Mouse (Mus musculus) stomach, embryonic 14.5 days (tissue): Measurements from ENCODE around the gene Olfr525. TPM values are rescaled to one million over a fixed set of nuclear protein-coding genes. Genes with fewer than 3 reads are reported as not detected.

Experiments
- ATAC-seq: fragments of 200-750 bp; cut with Nextera tagmentation; 2 replicates; pipeline ENCODE4 v1.8.0; 2017; ENCODE audit warnings: low read depth, moderate TSS enrichment; ENCODE audit not compliant: insufficient number of reproducible peaks, insufficient read depth, low FRiP score
- H3K27ac ChIP-seq: fragments of 300-500 bp; sonication (generic); 2 replicates; pipeline ENCODE4 v1.5.1; 2014; ENCODE audit warnings: mild to moderate bottlenecking, low read length, moderate library complexity, mixed read lengths
- H3K27me3 ChIP-seq: fragments of 300-500 bp; sonication (generic); 2 replicates; pipeline ENCODE4 v1.6.1; 2014; ENCODE audit warnings: low read length, control low read depth, mixed read lengths; ENCODE audit not compliant: control insufficient read depth, insufficient read depth
- H3K36me3 ChIP-seq: fragments of 300-500 bp; sonication (generic); 2 replicates; pipeline ENCODE4 v1.6.1; 2014; ENCODE audit warnings: mild to moderate bottlenecking, control low read depth, low read length, moderate library complexity, mixed read lengths; ENCODE audit not compliant: control insufficient read depth, insufficient read depth
- H3K4me1 ChIP-seq: fragments of 300-500 bp; sonication (generic); 2 replicates; pipeline ENCODE4 v1.6.1; 2014; ENCODE audit warnings: low read length, control low read depth, mixed read lengths; ENCODE audit not compliant: control insufficient read depth, insufficient read depth
- H3K4me2 ChIP-seq: fragments of 300-500 bp; sonication (generic); replicated peaks from 2 replicates; pipeline ENCODE4 v1.6.1; 2014; ENCODE audit warnings: low read depth, low read length, control low read depth
- H3K4me3 ChIP-seq: fragments of 300-500 bp; sonication (generic); 2 replicates; pipeline ENCODE4 v1.5.1; 2014; ENCODE audit warnings: low read depth, low read length, control low read depth
- H3K9ac ChIP-seq: fragments of 300-500 bp; sonication (generic); replicated peaks from 2 replicates; pipeline ENCODE4 v1.6.1; 2014; ENCODE audit warnings: low read depth, mild to moderate bottlenecking, control low read depth, low read length, moderate library complexity, mixed read lengths
- H3K9me3 ChIP-seq: fragments of 300-500 bp; sonication (generic); 2 replicates; pipeline ENCODE4 v1.6.1; 2016; ENCODE audit warnings: low read depth, low read length, control low read depth; ENCODE audit not compliant: control insufficient read depth
- WGBS: fragments of 180-500 bp; shearing (Covaris S2); extraction: QIAGEN DNeasy Blood & Tissue Kit; methylation state at CpG from one replicate; pipeline ENCODE4 v1.1.7; 2014; 5-methylcytosine and 5-hydroxymethylcytosine counted together
- polyA plus RNA-seq: library from polyadenylated mRNA; unstranded; fragments of >200 nt; fragmentation: Nextera tagmentation; extraction: Ambion mirVana; gene quantifications from 2 replicates; pipeline ENCODE4 v1.2.1, GENCODE M21; 2014

Gene Olfr525
- not detected in 2 replicates for polyA plus RNA-seq

GRCm38 (mm10) chr7:140320558-140320957 is at the start of gene Olfr525:
Gene Olfr525, plus strand, starts transcription at chr7:140320858.
- Histone ChIP-seq H3K4me3 (no peak within 1 kb of the TSS), H3K4me2 (no peak within 1 kb of the TSS), H3K9me3 (no peaks in the 10 kb centered on the region), H3K4me1 (no peaks in the 10 kb centered on the region), H3K27me3 (no peaks in the 10 kb centered on the region), H3K9ac (no peak within 1 kb of the TSS), H3K36me3 (no peaks in the 10 kb centered on the region), H3K27ac (no peak within 1 kb of the TSS)
- no peak for ATAC-seq
- 50% methylated on average over 1 of the region's 1 CpGs for WGBS

GRCm38 (mm10) chr7:140295746-140296145 is 24.9 kb upstream of the Olfr525 start:
- no peak for ATAC-seq
- Histone ChIP-seq H3K9ac (no peak overlapping the region), H3K4me2 (no peak overlapping the region), H3K9me3 (no peaks in the 10 kb centered on the region), H3K4me1 (no peaks in the 10 kb centered on the region), H3K4me3 (no peak overlapping the region), H3K27me3 (no peaks in the 10 kb centered on the region), H3K27ac (no peak overlapping the region), H3K36me3 (no peaks in the 10 kb centered on the region)
- 85% methylated on average over 9 of the region's 9 CpGs for WGBS

GRCm38 (mm10) chr7:140296876-140297275 is 23.8 kb upstream of the Olfr525 start:
- no peaks in the 10 kb centered on the region for H3K27me3 ChIP-seq
- H3K36me3 ChIP-seq: no peaks in the 10 kb centered on the region
- H3K4me1 ChIP-seq: no peaks in the 10 kb centered on the region
- no peak overlapping the region for H3K27ac ChIP-seq
- no peak overlapping the region for H3K4me2 ChIP-seq
- no peak for ATAC-seq
- H3K9ac ChIP-seq: no peak overlapping the region
- WGBS: 81% methylated on average over 6 of the region's 6 CpGs
- no peak overlapping the region for H3K4me3 ChIP-seq
- no peaks in the 10 kb centered on the region for H3K9me3 ChIP-seq

GRCm38 (mm10) chr7:140299416-140299815 is 21.2 kb upstream of the Olfr525 start:
- Histone ChIP-seq H3K4me1 (no peaks in the 10 kb centered on the region), H3K4me2 (no peak overlapping the region), H3K36me3 (no peaks in the 10 kb centered on the region), H3K4me3 (no peak overlapping the region), H3K27ac (no peak overlapping the region), H3K27me3 (no peaks in the 10 kb centered on the region), H3K9ac (no peak overlapping the region), H3K9me3 (no peaks in the 10 kb centered on the region)
- no peak for ATAC-seq
- 87% methylated on average over 3 of the region's 3 CpGs for WGBS

GRCm38 (mm10) chr7:140319861-140320385 is 735 bp upstream of the Olfr525 start:
- Histone ChIP-seq H3K4me1 (no peaks in the 10 kb centered on the region), H3K36me3 (no peaks in the 10 kb centered on the region), H3K27ac (no peak overlapping the region), H3K4me2 (no peak overlapping the region), H3K9ac (no peak overlapping the region), H3K27me3 (no peaks in the 10 kb centered on the region), H3K9me3 (no peaks in the 10 kb centered on the region), H3K4me3 (no peak overlapping the region)
- no peak for ATAC-seq
- 89% methylated on average over 3 of the region's 3 CpGs for WGBS

GRCm38 (mm10) chr7:140321135-140321534 is 477 bp downstream of the Olfr525 start:
- H3K9me3 ChIP-seq: no peaks in the 10 kb centered on the region
- H3K4me1 ChIP-seq: no peaks in the 10 kb centered on the region
- no peak for ATAC-seq
- no peak overlapping the region for H3K4me2 ChIP-seq
- no peaks in the 10 kb centered on the region for H3K27me3 ChIP-seq
- H3K27ac ChIP-seq: no peak overlapping the region
- H3K36me3 ChIP-seq: no peaks in the 10 kb centered on the region
- H3K4me3 ChIP-seq: no peak overlapping the region
- H3K9ac ChIP-seq: no peak overlapping the region

GRCm38 (mm10) chr7:140329766-140330304 is 9.2 kb downstream of the Olfr525 start:
- WGBS: 50% methylated on average over 1 of the region's 1 CpGs
- H3K9ac ChIP-seq: no peak overlapping the region
- no peak overlapping the region for H3K4me2 ChIP-seq
- no peaks in the 10 kb centered on the region for H3K36me3 ChIP-seq
- H3K9me3 ChIP-seq: no peaks in the 10 kb centered on the region
- ATAC-seq: no peak
- H3K4me3 ChIP-seq: no peak overlapping the region
- H3K27me3 ChIP-seq: no peaks in the 10 kb centered on the region
- H3K4me1 ChIP-seq: no peaks in the 10 kb centered on the region
- H3K27ac ChIP-seq: no peak overlapping the region

GRCm38 (mm10) chr7:140333717-140334116 is 13.1 kb downstream of the Olfr525 start, which contains the start of gene Olfr527:
Gene Olfr527, plus strand, starts transcription at chr7:140334017.
- 81% methylated on average over 2 of the region's 2 CpGs for WGBS
- H3K9ac ChIP-seq: no peak within 1 kb of the TSS
- H3K27me3 ChIP-seq: no peaks in the 10 kb centered on the region
- no peaks in the 10 kb centered on the region for H3K36me3 ChIP-seq
- no peaks in the 10 kb centered on the region for H3K9me3 ChIP-seq
- ATAC-seq: no peak
- no peak within 1 kb of the TSS for H3K4me3 ChIP-seq
- H3K27ac ChIP-seq: no peak within 1 kb of the TSS
- H3K4me2 ChIP-seq: no peak within 1 kb of the TSS
- H3K4me1 ChIP-seq: no peaks in the 10 kb centered on the region

GRCm38 (mm10) chr7:140361571-140361970 is 40.9 kb downstream of the Olfr525 start, which contains the start of gene Olfr60:
Gene Olfr60, minus strand, starts transcription at chr7:140361671.
- Histone ChIP-seq H3K4me1 (no peaks in the 10 kb centered on the region), H3K27me3 (no peaks in the 10 kb centered on the region), H3K36me3 (no peaks in the 10 kb centered on the region), H3K9me3 (no peaks in the 10 kb centered on the region), H3K27ac (no peak within 1 kb of the TSS), H3K4me2 (no peak within 1 kb of the TSS), H3K9ac (no peak within 1 kb of the TSS), H3K4me3 (no peak within 1 kb of the TSS)
- 65% methylated on average over 3 of the region's 3 CpGs for WGBS
- no peak for ATAC-seq
